Mouse (Mus musculus): ENCODE measurements around the gene Slc44a1.

- TF ChIP-seq POLR2A (IDR thresholded peaks at IDR 0.05; ENCODE audit: insufficient read depth, low read depth, low read length) (no peak), CTCF (IDR thresholded peaks at IDR 0.05; ENCODE audit: insufficient read depth, low read depth, low read length) (no peak)
Measured at GRCm38 (mm10) chr4:53600462-53600861, 160.2 kb downstream of the Slc44a1 start.
